Mouse (Mus musculus) heart, adult 2 months (tissue): ENCODE data around the gene Ttyh2. TPM values are rescaled to one million over a fixed set of nuclear protein-coding genes. Genes with fewer than 3 reads are reported as not detected.

Source experiments
- DNase-seq, 2 experiments: peaks; one replicate each; pipeline ENCODE4 v3.0.0; 2021
- H3K27ac ChIP-seq: fragments of 200-600 bp; 2 replicates; pipeline ENCODE4 v1.8.1; 2022
- H3K27me3 ChIP-seq: fragments of 200-500 bp; 2 replicates; pipeline ENCODE4 v1.6.1; 2012; ENCODE audit warnings: mild to moderate bottlenecking, low read length, inconsistent platforms, mixed read lengths; ENCODE audit not compliant: control insufficient read depth, insufficient read depth
- H3K36me3 ChIP-seq: fragments of 200-500 bp; 2 replicates; pipeline ENCODE4 v1.6.1; 2012; ENCODE audit warnings: low read length, inconsistent platforms; ENCODE audit not compliant: control insufficient read depth, insufficient read depth
- H3K4me1 ChIP-seq: fragments of 200-500 bp; 2 replicates; pipeline ENCODE4 v1.6.1; 2011; ENCODE audit warnings: low read length; ENCODE audit not compliant: control insufficient read depth, insufficient read depth
- H3K4me3 ChIP-seq: fragments of 200-600 bp; 2 replicates; pipeline ENCODE4 v1.8.1; 2022
- H3K79me2 ChIP-seq: fragments of 200-500 bp; replicated peaks from 2 replicates; pipeline ENCODE4 v1.6.1; 2012; ENCODE audit warnings: mild to moderate bottlenecking, inconsistent platforms, low read length, moderate library complexity, mixed read lengths; ENCODE audit not compliant: control insufficient read depth, insufficient read depth
- H3K9ac ChIP-seq: fragments of 200-500 bp; 2 replicates; pipeline ENCODE4 v1.6.1; 2012; ENCODE audit warnings: low read depth, mild to moderate bottlenecking, control low read depth, inconsistent platforms, low read length, mixed read lengths
- CTCF ChIP-seq: fragments of 200-600 bp; IDR thresholded peaks from 2 replicates; pipeline ENCODE4 v1.8.1; 2022; ENCODE audit warnings: antibody characterized with exemption, mild to moderate bottlenecking, moderate library complexity
- EP300 ChIP-seq: fragments of 200-500 bp; IDR thresholded peaks from 2 replicates; pipeline ENCODE4 v1.6.1; 2011; ENCODE audit warnings: low read depth, low read length, control low read depth; ENCODE audit not compliant: insufficient read depth
- POLR2A ChIP-seq: fragments of 200-500 bp; IDR thresholded peaks from 2 replicates; pipeline ENCODE4 v1.6.1; 2011; ENCODE audit warnings: mild to moderate bottlenecking, low read depth, low read length, control low read depth; ENCODE audit not compliant: insufficient read depth
- WGBS: fragments of 180-500 bp; shearing (Covaris S2); methylation state at CpG from one replicate; pipeline ENCODE4 v1.1.7; 2018; 5-methylcytosine and 5-hydroxymethylcytosine counted together
- intact Hi-C: fragments of 180-260 bp; cut with DNase I; formaldehyde crosslinking; loops from one replicate; pipeline ENCODE4 v1.15.1; 2025
- polyA plus RNA-seq: library from polyadenylated mRNA; depleted of rRNA; stranded (reverse); fragments of >200 nt; gene quantifications from 2 replicates; pipeline ENCODE4 v1.2.3, GENCODE M21; 2012
- total RNA-seq, 2 experiments: library from RNA; stranded (reverse); gene quantifications; 2 replicates each; pipeline ENCODE4 v1.2.3; 2021

Gene Ttyh2
- total and polyA plus RNA-seq, 3 experiments: 4.3 to 6.3 (median 4.9) TPM

GRCm38 (mm10) chr11:114641136-114641535, 34.1 kb upstream of the Ttyh2 start:
- no peak for DNase-seq
- Histone ChIP-seq H3K36me3 (no peaks in the 10 kb centered on the region), H3K27me3 (peaks cover 2% of the 10 kb centered on the region; the same call in 1 of the 2 replicates), H3K9ac (no peak overlapping the region), H3K4me1 (no peaks in the 10 kb centered on the region), H3K79me2 (no peaks in the 10 kb centered on the region), H3K4me3 (no peak overlapping the region), H3K27ac (no peak overlapping the region)
- TF ChIP-seq POLR2A (no peak), EP300 (no peak), CTCF (no peak)
- intact Hi-C loops: no loop called here
- 80% methylated on average over 8 of the region's 8 CpGs for WGBS

- DNase-seq: no peak
- Histone ChIP-seq H3K36me3 (no peaks in the 10 kb centered on the region), H3K79me2 (no peaks in the 10 kb centered on the region), H3K4me3 (no peak overlapping the region), H3K27ac (no peak overlapping the region), H3K27me3 (peaks cover 2% of the 10 kb centered on the region; the same call in 1 of the 2 replicates), H3K9ac (no peak overlapping the region), H3K4me1 (no peaks in the 10 kb centered on the region)
- TF ChIP-seq POLR2A (no peak), CTCF (no peak), EP300 (no peak)
- intact Hi-C loops: no loop called here
- 63% methylated on average over 12 of the region's 12 CpGs for WGBS
Measured at GRCm38 (mm10) chr11:114642184-114642583, 33.0 kb upstream of the Ttyh2 start.

GRCm38 (mm10) chr11:114642926-114643325, 32.3 kb upstream of the Ttyh2 start:
- 59% methylated on average over 11 of the region's 11 CpGs for WGBS
- Histone ChIP-seq H3K36me3 (no peaks in the 10 kb centered on the region), H3K4me3 (no peak overlapping the region), H3K27me3 (peaks cover 2% of the 10 kb centered on the region; the same call in 1 of the 2 replicates), H3K9ac (no peak overlapping the region), H3K4me1 (no peaks in the 10 kb centered on the region), H3K27ac (no peak overlapping the region), H3K79me2 (no peaks in the 10 kb centered on the region)
- no peak for DNase-seq
- intact Hi-C loops: no loop called here
- TF ChIP-seq POLR2A: no peak
- no peak for TF ChIP-seq EP300
- TF ChIP-seq CTCF: no peak

GRCm38 (mm10) chr11:114644122-114644521, 31.1 kb upstream of the Ttyh2 start:
- WGBS: 51% methylated on average over 2 of the region's 2 CpGs
- Histone ChIP-seq H3K27me3 (peaks cover 2% of the 10 kb centered on the region; the same call in 1 of the 2 replicates), H3K4me3 (no peak overlapping the region), H3K79me2 (no peaks in the 10 kb centered on the region), H3K36me3 (no peaks in the 10 kb centered on the region), H3K27ac (no peak overlapping the region), H3K4me1 (no peaks in the 10 kb centered on the region), H3K9ac (no peak overlapping the region)
- intact Hi-C loops: no loop called here
- no peak for TF ChIP-seq POLR2A
- no peak for TF ChIP-seq EP300
- no peak for TF ChIP-seq CTCF
- DNase-seq: no peak

- TF ChIP-seq POLR2A (no peak), CTCF (peak; percentile 10; the same call in 1 of the 2 replicates)
- Histone ChIP-seq H3K27me3 (no peaks in the 10 kb centered on the region), H3K9ac (no peak overlapping the region), H3K27ac (no peak overlapping the region), H3K4me1 (no peaks in the 10 kb centered on the region), H3K36me3 (no peaks in the 10 kb centered on the region), H3K4me3 (no peak overlapping the region), H3K79me2 (no peaks in the 10 kb centered on the region)
- intact Hi-C loops: no loop called here
- 65% methylated on average over 4 of the region's 4 CpGs for WGBS
- DNase-seq: no peak
Measured at GRCm38 (mm10) chr11:114649510-114649909, 25.7 kb upstream of the Ttyh2 start.

- Histone ChIP-seq H3K27ac (no peak overlapping the region), H3K79me2 (no peaks in the 10 kb centered on the region), H3K4me1 (no peaks in the 10 kb centered on the region), H3K27me3 (no peaks in the 10 kb centered on the region), H3K4me3 (no peak overlapping the region), H3K9ac (no peak overlapping the region), H3K36me3 (no peaks in the 10 kb centered on the region)
- no peak for TF ChIP-seq EP300
- no peak for TF ChIP-seq POLR2A
- no peak for TF ChIP-seq CTCF
- DNase-seq: no peak
- 7% methylated on average over 16 of the region's 16 CpGs for WGBS
- intact Hi-C loops: no loop called here
Measured at GRCm38 (mm10) chr11:114652531-114652930, 22.7 kb upstream of the Ttyh2 start.
